8 mouse cellular contexts compared by ENCODE assay signal in genomic region chrX:103937333-103937732, GRCm38 (mm10). TPM values are rescaled to one million over a fixed set of nuclear protein-coding genes. Genes with fewer than 3 reads are reported as not detected.
A peak's percentile ranks its signal among the peaks of the same experiment; 100 is the strongest.
DNase-seq lines count a peak whose midpoint lies in the region; ATAC-seq and TF ChIP-seq lines count a peak whose summit lies in the region.

No protein-coding gene starts in this region.

- H3K27me3 ChIP-seq in heart, adult 2 months (ENCODE audit: control insufficient read depth, insufficient read depth, low read length): no peaks in the 10 kb centered on the region
- peaks cover 13% of the 10 kb centered on the region; the same call in 1 of the 2 replicates for H3K27me3 ChIP-seq in heart, embryonic 10.5 days (ENCODE audit: insufficient read depth, poor library complexity, severe bottlenecking)
- H3K27me3 ChIP-seq in lung, postnatal 0 days (replicated peaks; ENCODE audit: insufficient read depth, low read length): no peaks in the 10 kb centered on the region

- no peak overlapping the region for H3K9ac ChIP-seq in heart, adult 2 months (ENCODE audit: low read depth, low read length)
- no peak overlapping the region for H3K9ac ChIP-seq in lung, postnatal 0 days (replicated peaks; ENCODE audit: low read depth)

- H3K4me1 ChIP-seq in heart, adult 2 months (ENCODE audit: control insufficient read depth, insufficient read depth, low read length): no peaks in the 10 kb centered on the region
- no peaks in the 10 kb centered on the region for H3K4me1 ChIP-seq in heart, embryonic 10.5 days
- no peaks in the 10 kb centered on the region for H3K4me1 ChIP-seq in lung, postnatal 0 days (ENCODE audit: insufficient read depth, low read depth, low read length)

- no peak for DNase-seq in heart, adult 2 months
- no peak for DNase-seq in heart, embryonic 10.5 days (ENCODE audit: low spot score)
- DNase-seq in lung, postnatal 0 days (ENCODE audit: low spot score): peak; percentile 30
- DNase-seq in lung, adult 18-20 months: no peak
- peak; percentile 51 for DNase-seq in NIH3T3 (ENCODE audit: low read depth)
- peak; percentile 30 for DNase-seq in lung, postnatal 36 days
- no peak for DNase-seq in urinary bladder, postnatal 4 days (ENCODE audit: low spot score in 2 of 2)
- no peak for DNase-seq in heart, adult 9 months (ENCODE audit: low spot score in 2 of 2)

- no peak overlapping the region for H3K27ac ChIP-seq in heart, adult 2 months
- H3K27ac ChIP-seq in heart, embryonic 10.5 days: no peak overlapping the region
- no peak overlapping the region for H3K27ac ChIP-seq in lung, postnatal 0 days (ENCODE audit: low read length)

- H3K79me2 ChIP-seq in heart, adult 2 months (replicated peaks; ENCODE audit: control insufficient read depth, insufficient read depth, low read length): no peaks in the 10 kb centered on the region

- intact Hi-C loops in heart, adult 2 months (cut with DNase I): loop anchor here (5.0 kb wide), 1 partner anchor 460 kb away; no protein-coding TSS in a partner anchor

- TF ChIP-seq POLR2A in heart, adult 2 months (IDR thresholded peaks at IDR 0.05; ENCODE audit: insufficient read depth, low read depth, low read length): no peak

- 21% methylated on average over 3 of the region's 3 CpGs for WGBS in heart, adult 2 months
- WGBS in heart, embryonic 10.5 days: 26% methylated on average over 3 of the region's 3 CpGs
- 17% methylated on average over 3 of the region's 3 CpGs for WGBS in lung, postnatal 0 days

- H3K4me2 ChIP-seq in lung, postnatal 0 days (replicated peaks; ENCODE audit: low read depth, low read length): no peak overlapping the region

- TF ChIP-seq EP300 in heart, adult 2 months (IDR thresholded peaks at IDR 0.05; ENCODE audit: insufficient read depth, low read depth, low read length): no peak
- TF ChIP-seq EP300 in lung, postnatal 0 days (IDR thresholded peaks at IDR 0.05): no peak

- H3K36me3 ChIP-seq in heart, adult 2 months (ENCODE audit: control insufficient read depth, insufficient read depth, low read length): no peaks in the 10 kb centered on the region
- H3K36me3 ChIP-seq in heart, embryonic 10.5 days: no peaks in the 10 kb centered on the region
- no peaks in the 10 kb centered on the region for H3K36me3 ChIP-seq in lung, postnatal 0 days (ENCODE audit: insufficient read depth, low read length)

- H3K9me3 ChIP-seq in heart, embryonic 10.5 days: no peaks in the 10 kb centered on the region
- no peaks in the 10 kb centered on the region for H3K9me3 ChIP-seq in lung, postnatal 0 days (ENCODE audit: low read length)

- ATAC-seq in lung, postnatal 0 days: no peak

- no peak overlapping the region for H3K4me3 ChIP-seq in heart, adult 2 months
- no peak overlapping the region for H3K4me3 ChIP-seq in heart, embryonic 10.5 days
- H3K4me3 ChIP-seq in lung, postnatal 0 days (ENCODE audit: low read depth, low read length): no peak overlapping the region

- TF ChIP-seq CTCF in heart, adult 2 months (IDR thresholded peaks at IDR 0.05): peak; percentile 78
- TF ChIP-seq CTCF in lung, postnatal 0 days (IDR thresholded peaks at IDR 0.05): peak; percentile 56

RNA-seq across cellular contexts. Expression of gene Rlim, which starts 43.8 kb away (rescaled TPM):
- total RNA-seq in heart, adult 2 months (2021): 10 to 100 TPM; 21.4 to 28.0 TPM
- polyA plus RNA-seq in heart, adult 2 months (2012; rRNA removed): 4.1 and 7.8 TPM in 2 replicates
- polyA plus RNA-seq in heart, embryonic 10.5 days (2016; fragmentation: Nextera tagmentation; extraction: Ambion mirVana): 33.4 and 34.6 TPM in 2 replicates
- polyA plus RNA-seq in lung, postnatal 0 days (2015; fragmentation: Nextera tagmentation; extraction: Ambion mirVana): 15.5 and 17.7 TPM in 2 replicates

Comparison
In these comparisons a context has a peak if more than half of its experiments do, and no peak if none do; other contexts are left out.
1. DNase-seq: peak in lung, postnatal 0 days (single experiment), NIH3T3 (single experiment) and lung, postnatal 36 days (single experiment); none in heart, adult 2 months (0 of 2), heart, embryonic 10.5 days (single experiment), lung, adult 18-20 months (0 of 2), urinary bladder, postnatal 4 days (0 of 2) and heart, adult 9 months (0 of 2).